Mouse (Mus musculus) spleen, postnatal 14 days (tissue): Measurements from ENCODE around the gene Spag9.
A peak's percentile ranks its signal among the peaks of the same experiment; 100 is the strongest.
"Not testable (repeated sequence)": the region's sequence is repeated elsewhere in the genome, so short reads cannot be mapped to it uniquely, and the experiment has no call there.

ENCODE experiments used
- DNase-seq, 2 experiments: peaks; one replicate each; pipeline ENCODE4 v3.0.0; 2021 to 2022; ENCODE audit warnings: low spot score in 2 of 2

The Spag9 gene

DNA sequence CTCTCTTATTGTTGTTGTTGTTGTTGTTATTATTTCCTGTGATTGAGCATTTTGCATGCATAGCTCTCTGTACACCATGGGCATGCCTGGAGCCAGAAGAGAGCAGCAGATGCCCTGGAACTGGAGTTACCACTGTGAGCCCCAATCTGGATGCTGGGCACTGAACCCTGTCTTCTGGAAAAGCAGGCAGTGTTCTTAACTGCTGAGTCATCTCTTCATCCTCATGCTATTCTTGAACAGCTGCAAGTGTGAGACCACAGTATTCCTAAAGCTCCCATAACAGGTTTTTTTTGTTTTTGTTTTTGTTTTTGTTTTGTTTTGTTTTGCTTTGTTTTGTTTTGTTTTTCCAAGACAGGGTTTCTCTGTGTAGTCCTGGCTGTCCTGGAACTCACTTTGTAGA is 9.6 kb upstream of the Spag9 start:
- no peak for DNase-seq

GRCm38 (mm10) chr11:93987026-93987425 is 8.9 kb upstream of the Spag9 start:
- no peak for DNase-seq

DNA sequence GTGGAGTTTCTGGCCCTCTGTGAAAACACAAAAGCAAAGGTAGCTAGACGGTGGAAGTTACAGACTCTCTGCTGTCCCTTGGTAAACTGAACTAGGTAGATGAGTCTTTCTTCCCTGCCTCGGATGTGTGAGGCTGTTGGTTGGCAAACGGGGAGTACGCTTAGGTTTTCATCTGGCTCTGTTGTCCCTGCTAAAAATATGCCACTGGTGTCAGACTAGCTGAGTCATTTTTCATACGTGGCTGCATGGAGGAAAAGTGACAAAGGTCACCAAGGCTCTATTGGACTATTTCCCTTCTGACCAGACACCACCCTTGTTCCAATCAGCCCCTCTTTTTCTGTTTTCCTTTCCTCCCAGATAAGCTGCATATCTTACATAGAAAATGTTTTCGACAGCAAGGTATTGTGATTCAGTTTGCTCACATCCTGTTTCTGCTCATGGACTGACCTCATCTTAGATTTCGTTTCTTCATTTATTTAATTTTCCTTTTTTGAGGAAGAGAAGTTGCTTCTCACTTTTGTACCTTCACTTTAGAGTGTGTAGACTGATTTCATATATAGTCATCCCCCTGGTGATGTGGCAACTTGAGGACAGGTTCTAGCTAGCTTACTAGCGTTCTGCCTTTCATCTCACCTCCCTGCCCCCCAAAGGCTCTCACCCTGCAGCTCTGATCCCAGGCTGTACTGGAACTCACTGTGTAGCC is 8.1 kb upstream of the Spag9 start:
- no peak for DNase-seq

DNA sequence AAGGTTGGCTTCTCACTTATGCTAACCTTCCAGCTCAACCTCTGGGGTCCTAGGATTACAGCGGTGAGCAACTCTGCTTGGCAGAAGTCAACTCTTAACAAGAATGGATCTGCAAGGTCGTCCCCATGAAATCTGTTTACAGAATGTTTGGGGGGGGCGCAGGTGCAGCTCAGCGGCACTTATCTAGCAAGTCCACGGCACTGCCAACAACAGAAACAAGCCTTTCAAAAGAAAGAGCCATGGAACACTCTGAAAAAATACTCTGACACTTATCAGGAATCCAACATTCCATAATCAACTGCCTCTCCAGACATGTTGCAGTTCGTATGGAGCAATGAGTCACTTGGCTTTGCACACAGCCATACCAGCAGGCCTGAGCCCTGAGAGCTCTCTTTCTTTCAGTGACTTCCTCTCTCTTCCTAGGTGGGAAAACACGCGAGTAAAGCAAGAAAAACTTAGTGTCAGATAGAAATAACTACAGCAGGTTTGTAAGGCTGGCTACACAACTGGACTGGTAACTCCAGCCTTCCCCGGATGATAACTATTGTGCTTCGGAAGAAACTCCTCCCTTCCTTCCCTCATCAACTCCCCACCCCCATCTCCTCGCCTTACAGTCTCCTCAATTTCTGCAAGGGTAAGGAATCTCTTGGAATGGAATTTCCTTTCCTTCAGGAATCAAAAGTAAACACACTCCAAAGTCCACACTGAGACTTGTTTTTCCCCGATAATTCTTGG is 7.4 kb upstream of the Spag9 start:
- no peak for DNase-seq

DNA sequence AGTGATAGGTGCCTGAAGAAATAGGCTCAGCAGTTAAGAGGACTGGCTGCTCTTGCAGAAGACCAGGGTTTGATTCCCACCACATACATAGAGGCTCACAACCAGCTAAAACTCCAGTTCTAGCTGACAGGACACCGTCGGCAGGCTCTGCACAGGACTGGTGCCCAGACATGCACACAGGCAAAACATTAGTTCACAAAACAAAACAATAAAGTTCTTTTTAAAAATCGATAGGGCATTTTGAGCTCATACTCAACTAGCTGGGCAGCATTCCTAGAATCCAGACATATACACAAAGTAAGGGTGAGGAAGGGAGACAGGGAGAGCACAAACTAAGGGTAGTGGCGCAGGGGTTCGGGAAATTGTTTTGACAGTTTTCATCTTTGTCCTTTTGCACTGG is 1.4 kb upstream of the Spag9 start:
- DNase-seq: no peak

DNA sequence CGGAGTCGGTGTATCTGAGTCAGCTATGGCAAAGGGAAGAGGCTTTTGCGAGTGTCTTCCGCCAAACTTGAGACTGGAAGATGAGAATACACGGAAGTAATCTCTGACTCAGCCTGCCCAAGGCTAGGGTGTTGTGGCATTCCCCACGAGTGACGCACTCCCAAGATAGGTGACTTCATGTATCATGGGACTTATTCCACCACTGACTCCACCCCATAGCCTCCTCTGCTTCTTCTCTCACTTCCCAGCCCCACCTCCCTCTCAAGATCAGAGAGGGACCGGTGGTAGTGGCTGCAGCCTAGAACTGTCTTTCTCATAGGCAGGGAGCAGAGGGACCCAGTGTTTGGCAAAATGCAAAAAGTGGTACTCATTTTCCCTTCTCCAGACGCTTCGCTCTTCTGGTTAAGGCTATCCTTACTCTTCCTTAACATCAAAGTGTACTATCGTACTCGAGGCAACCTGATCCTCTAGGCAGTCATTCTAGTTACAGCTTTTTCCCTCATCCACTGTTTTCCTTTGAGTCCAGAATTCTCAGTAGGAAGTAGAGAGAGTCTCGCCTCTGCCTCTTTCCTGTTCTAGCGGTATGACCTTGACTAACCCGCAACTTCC is 676 bp upstream of the Spag9 start:
- peak; percentile 43 to 55 for DNase-seq

- peak; percentile 29 to 36 for DNase-seq
Observed at GRCm38 (mm10) chr11:93996306-93997140, 632 bp downstream of the Spag9 start.

DNA sequence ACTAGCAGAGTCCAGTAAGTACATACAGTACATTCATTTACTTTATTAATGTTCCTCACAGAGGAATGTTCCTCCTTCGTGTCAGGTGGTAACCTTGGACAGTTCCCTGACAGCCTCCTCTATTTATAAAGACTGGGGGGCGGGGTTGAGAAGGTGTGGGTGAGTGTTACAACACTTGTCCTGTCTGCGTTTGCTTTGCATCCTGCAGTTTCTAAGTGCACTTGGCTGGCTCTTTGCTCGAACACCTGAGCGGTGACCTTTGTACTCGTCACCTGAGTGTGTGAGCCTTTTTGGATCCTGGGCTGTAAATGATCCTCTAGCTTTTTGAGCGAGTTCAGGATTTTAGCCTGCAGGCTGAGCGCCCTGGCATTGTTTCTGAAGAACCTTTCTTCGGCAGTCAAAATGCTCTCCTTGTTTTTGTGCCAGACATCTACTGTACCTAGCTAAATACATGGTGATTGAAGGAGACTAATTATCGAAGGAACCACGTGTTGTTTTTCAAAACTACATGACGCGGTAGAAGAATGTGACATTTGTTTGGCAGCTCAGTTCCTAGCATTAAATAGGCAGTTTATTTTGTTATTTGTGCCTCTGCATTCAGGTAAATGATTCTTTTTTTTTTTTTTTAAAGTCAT is 1.4 kb downstream of the Spag9 start:
- no peak for DNase-seq

DNA sequence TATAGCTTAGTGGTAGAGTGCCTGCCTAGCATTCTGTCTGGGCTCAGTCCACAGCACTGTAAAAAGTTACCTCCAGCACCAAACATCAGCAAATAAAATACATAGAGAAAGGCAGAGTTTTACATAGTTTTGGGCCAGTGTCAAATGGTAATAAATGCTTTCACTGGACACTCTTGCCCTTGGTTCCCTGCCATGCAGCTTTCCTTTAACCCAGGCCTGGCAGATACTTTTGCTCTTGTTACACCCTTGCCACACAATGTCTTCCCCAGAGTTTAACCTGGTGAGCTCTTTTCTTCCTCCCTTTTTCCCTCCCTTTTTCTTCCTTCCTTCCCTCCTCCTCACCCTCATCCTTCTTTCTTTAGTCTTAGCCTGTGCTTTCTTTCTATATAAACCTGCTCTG is 3.4 kb downstream of the Spag9 start:
- DNase-seq: no peak

DNA sequence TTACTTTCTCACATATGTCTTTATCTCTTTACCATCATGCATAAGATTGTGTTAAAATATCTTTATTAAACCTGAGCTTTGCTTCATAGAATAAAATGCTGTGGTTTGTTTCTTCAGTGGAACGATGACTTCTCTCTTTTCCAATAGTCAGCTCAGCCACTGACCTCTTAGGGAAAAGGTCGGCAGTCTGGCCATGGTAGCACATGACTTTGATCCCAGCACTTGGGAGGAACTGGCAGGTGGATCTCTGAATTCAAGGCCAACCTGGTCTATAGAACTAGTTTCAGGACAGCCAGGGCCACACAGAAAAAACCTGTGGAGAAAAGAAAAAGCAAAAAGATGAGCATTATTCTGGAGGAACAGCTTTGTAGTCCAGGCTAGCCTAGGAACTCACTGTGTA is 7.5 kb downstream of the Spag9 start:
- no peak for DNase-seq

DNA sequence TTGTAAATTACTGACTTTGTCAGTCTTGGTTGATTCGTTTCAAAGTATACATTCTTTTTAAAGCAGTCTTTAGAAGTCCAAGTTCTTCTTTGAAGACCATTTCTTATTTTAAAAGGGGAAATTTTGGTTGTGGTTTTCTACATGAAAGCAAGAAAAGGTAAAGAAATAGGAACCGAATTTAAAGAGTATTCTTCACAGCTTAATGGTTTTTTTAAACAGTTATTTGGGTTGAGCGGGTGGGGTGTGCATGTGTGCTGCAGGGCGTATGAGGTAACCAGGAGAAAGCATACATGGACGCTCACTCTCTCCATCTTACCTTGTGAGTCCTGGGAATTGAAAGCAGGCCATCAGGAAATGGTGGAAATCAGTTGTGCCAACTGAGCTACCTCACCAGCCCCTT is 23.2 kb downstream of the Spag9 start:
- DNase-seq: no peak

- no peak for DNase-seq
Observed at GRCm38 (mm10) chr11:94020403-94020802, 24.5 kb downstream of the Spag9 start.

DNA sequence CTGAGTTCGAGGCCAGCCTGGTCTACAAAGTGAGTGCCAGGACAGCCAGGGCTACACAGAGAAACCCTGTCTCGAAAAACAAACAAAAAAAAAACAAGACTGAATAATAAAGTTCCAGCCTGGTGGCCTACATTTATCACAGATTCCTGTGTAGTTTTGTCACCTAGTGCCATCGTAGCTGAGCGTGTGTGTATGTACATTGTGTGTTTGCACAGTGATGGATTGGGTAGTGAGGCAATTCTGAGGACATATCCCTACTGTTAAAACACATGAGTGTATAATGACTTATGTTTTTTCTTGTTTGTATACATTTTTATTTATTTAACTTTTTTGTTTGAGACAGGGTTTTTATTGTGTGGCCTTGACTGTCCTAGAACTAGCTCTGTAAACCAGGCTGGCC is 30.4 kb downstream of the Spag9 start:
- DNase-seq: no peak

DNA sequence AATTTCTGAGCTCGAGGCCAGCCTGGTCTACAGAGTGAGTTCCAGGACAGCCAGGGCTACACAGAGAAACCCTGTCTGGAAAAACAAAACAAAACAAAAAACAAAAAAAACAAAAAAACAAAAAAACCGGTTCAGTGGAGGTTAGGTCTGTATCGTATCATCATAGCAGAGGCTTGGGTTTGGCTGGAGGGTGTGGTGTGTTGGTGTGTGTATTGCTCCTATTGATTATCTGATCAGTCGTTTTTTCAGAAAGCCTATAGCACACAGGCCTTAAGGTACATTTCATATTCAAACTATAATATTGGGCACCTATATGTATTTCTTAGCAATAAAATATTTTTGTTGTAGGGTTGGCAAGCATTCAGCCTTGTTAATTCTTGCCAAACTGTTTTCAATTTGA is 36.2 kb downstream of the Spag9 start:
- no peak for DNase-seq

DNA sequence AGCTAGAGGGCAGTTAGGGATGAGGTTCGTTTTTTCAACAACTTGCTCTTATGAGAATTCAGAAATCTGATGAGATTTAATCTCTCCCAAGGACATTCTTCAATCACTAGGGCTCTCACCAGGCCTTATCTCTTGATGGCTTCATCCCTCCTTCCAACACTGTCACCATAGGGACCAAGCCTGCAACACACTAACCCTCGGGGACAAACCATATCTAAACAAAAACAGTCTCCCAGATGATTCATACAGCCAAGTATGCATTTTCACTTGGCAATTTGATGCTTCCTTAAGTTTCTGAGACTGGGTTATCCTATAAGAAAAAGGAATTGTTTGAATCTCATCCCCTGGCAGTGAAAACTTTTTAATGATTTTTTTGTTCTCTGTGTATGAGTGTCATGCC is 37.1 kb downstream of the Spag9 start:
- no peak for DNase-seq

GRCm38 (mm10) chr11:94035974-94036373 is 40.1 kb downstream of the Spag9 start:
- DNase-seq: no peak

GRCm38 (mm10) chr11:94041475-94041874 is 45.6 kb downstream of the Spag9 start:
- no peak for DNase-seq

DNA sequence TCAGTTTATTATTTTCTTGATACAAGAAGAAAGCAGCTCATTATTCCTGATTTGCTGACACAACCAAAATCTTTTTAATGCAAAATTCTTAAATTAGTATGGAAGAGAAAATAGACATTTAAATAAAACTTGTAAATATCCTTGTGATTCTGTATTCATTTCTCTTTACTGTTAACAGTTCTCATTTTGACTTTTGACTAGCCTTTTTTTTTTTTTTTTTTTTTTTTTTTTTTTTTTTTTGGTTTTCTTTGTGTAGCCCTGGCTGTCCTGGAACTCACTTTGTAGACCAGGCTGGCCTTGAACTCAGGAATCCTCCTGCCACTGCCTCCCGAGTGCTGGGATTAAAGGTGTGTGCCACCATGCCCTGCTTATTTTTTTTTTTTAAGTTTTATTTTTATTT is 46.4 kb downstream of the Spag9 start:
- not testable (repeated sequence) for DNase-seq

- no peak for DNase-seq
Observed at GRCm38 (mm10) chr11:94043998-94044985, 48.4 kb downstream of the Spag9 start.

DNA sequence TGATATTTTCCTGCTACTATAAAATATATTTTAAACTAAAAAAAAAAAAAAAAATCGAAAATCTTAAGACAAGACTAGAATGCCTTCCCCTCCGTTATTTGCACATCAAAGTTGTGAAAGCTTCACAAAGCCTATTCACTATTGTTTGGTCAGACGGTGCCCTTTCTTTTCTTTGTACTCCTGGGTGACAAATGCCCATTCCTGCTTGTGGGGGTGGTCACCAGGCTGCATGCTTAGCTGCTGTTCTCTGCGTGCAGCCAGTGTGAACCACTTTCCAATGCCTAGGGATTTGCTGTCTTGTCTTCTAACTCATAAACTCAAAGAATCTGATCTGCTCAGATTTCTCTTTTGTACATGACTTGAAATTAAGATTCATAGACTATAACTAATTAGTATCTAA is 49.1 kb downstream of the Spag9 start:
- DNase-seq: no peak

- no peak for DNase-seq
Observed at GRCm38 (mm10) chr11:94047288-94047687, 51.4 kb downstream of the Spag9 start.
